Comparison of ENCODE assay signal across 15 mouse cellular contexts in genomic region chr13:8538481-8538880, GRCm38 (mm10).
DNase-seq lines count a peak whose midpoint lies in the region; ATAC-seq and TF ChIP-seq lines count a peak whose summit lies in the region.
"Had no signal": no experiment of that assay in that cellular context is flagged by ENCODE, and none has a peak within 500 bp of the region (broad histone marks: within the 10 kb centered on the region; RNA-seq: fewer than 3 reads in every experiment).

No protein-coding gene starts in this region.

- peak; percentile 56 for DNase-seq in forebrain, embryonic 14.5 days (ENCODE audit: low spot score)
- no peak for DNase-seq in forebrain, embryonic 11.5 days (ENCODE audit: low spot score)
- no peak for DNase-seq in hindbrain, embryonic 10.5 days (ENCODE audit: low spot score)
- DNase-seq in brain, embryonic 14.5 days (ENCODE audit: low read depth), result peak; percentile 73
- DNase-seq in lung, adult 18-20 months, result no peak
- DNase-seq: cerebellum, adult 2 months; gastrocnemius, postnatal 36 days; heart, adult 11 months; heart, postnatal 36 days had no signal

- no peaks in the 10 kb centered on the region for H3K9me3 ChIP-seq in forebrain, embryonic 14.5 days (replicated peaks; ENCODE audit: control insufficient read depth, low read length)
- no peaks in the 10 kb centered on the region for H3K9me3 ChIP-seq in forebrain, embryonic 11.5 days (ENCODE audit: control insufficient read depth, low read length)
- H3K9me3 ChIP-seq in hindbrain, embryonic 16.5 days (ENCODE audit: control insufficient read depth, low read length), result no peaks in the 10 kb centered on the region
- no peaks in the 10 kb centered on the region for H3K9me3 ChIP-seq in hindbrain, embryonic 10.5 days
- H3K9me3 ChIP-seq in midbrain, embryonic 13.5 days, result no peaks in the 10 kb centered on the region
- H3K9me3 ChIP-seq: embryonic facial prominence, embryonic 10.5 days; heart, embryonic 13.5 days; hindbrain, embryonic 12.5 days had no signal

- no peak overlapping the region for H3K9ac ChIP-seq in forebrain, embryonic 14.5 days (ENCODE audit: low read length)
- no peak overlapping the region for H3K9ac ChIP-seq in forebrain, embryonic 11.5 days (ENCODE audit: low read length)
- no peak overlapping the region for H3K9ac ChIP-seq in hindbrain, embryonic 16.5 days (ENCODE audit: low read depth, low read length)
- H3K9ac ChIP-seq in midbrain, embryonic 13.5 days (replicated peaks), result no peak overlapping the region
- H3K9ac ChIP-seq: heart, embryonic 13.5 days; hindbrain, embryonic 12.5 days had no signal

- H3K4me1 ChIP-seq in forebrain, embryonic 14.5 days (ENCODE audit: control insufficient read depth, insufficient read depth, low read length), result no peaks in the 10 kb centered on the region
- no peaks in the 10 kb centered on the region for H3K4me1 ChIP-seq in forebrain, embryonic 11.5 days (replicated peaks; ENCODE audit: control insufficient read depth, insufficient read depth, low read length)
- no peaks in the 10 kb centered on the region for H3K4me1 ChIP-seq in hindbrain, embryonic 16.5 days (ENCODE audit: control insufficient read depth, insufficient read depth, low read depth, low read length)
- no peaks in the 10 kb centered on the region for H3K4me1 ChIP-seq in hindbrain, embryonic 10.5 days (replicated peaks)
- H3K4me1 ChIP-seq in midbrain, embryonic 13.5 days (replicated peaks), result no peaks in the 10 kb centered on the region
- H3K4me1 ChIP-seq: embryonic facial prominence, embryonic 10.5 days; heart, embryonic 13.5 days; hindbrain, embryonic 12.5 days had no signal

- H3K4me2 ChIP-seq in forebrain, embryonic 14.5 days (ENCODE audit: low read length), result no peak overlapping the region
- no peak overlapping the region for H3K4me2 ChIP-seq in forebrain, embryonic 11.5 days (ENCODE audit: low read depth, low read length, severe bottlenecking)
- no peak overlapping the region for H3K4me2 ChIP-seq in hindbrain, embryonic 16.5 days (ENCODE audit: low read length)
- H3K4me2 ChIP-seq in midbrain, embryonic 13.5 days (replicated peaks), result no peak overlapping the region
- H3K4me2 ChIP-seq: heart, embryonic 13.5 days; hindbrain, embryonic 12.5 days had no signal

- no peak for TF ChIP-seq CTCF in brain, embryonic 14.5 days (IDR thresholded peaks at IDR 0.05; ENCODE audit: borderline replicate concordance, extremely low read depth, insufficient read depth, insufficient read length)

- H3K4me3 ChIP-seq in forebrain, embryonic 14.5 days (ENCODE audit: low read depth, low read length), result no peak overlapping the region
- no peak overlapping the region for H3K4me3 ChIP-seq in forebrain, embryonic 11.5 days (ENCODE audit: low read depth, low read length)
- no peak overlapping the region for H3K4me3 ChIP-seq in hindbrain, embryonic 16.5 days (ENCODE audit: low read length)
- no peak overlapping the region for H3K4me3 ChIP-seq in hindbrain, embryonic 10.5 days
- H3K4me3 ChIP-seq in midbrain, embryonic 13.5 days (replicated peaks), result no peak overlapping the region
- H3K4me3 ChIP-seq: embryonic facial prominence, embryonic 10.5 days; heart, embryonic 13.5 days; hindbrain, embryonic 12.5 days had no signal

- no peaks in the 10 kb centered on the region for H3K36me3 ChIP-seq in forebrain, embryonic 14.5 days (ENCODE audit: control insufficient read depth, insufficient read depth, low read length)
- no peaks in the 10 kb centered on the region for H3K36me3 ChIP-seq in forebrain, embryonic 11.5 days (ENCODE audit: control insufficient read depth, insufficient read depth, low read length)
- no peaks in the 10 kb centered on the region for H3K36me3 ChIP-seq in hindbrain, embryonic 16.5 days (ENCODE audit: control insufficient read depth, insufficient read depth, low read length)
- no peaks in the 10 kb centered on the region for H3K36me3 ChIP-seq in hindbrain, embryonic 10.5 days
- no peaks in the 10 kb centered on the region for H3K36me3 ChIP-seq in midbrain, embryonic 13.5 days
- H3K36me3 ChIP-seq: embryonic facial prominence, embryonic 10.5 days; heart, embryonic 13.5 days; hindbrain, embryonic 12.5 days had no signal

- no peak overlapping the region for H3K27ac ChIP-seq in forebrain, embryonic 14.5 days (ENCODE audit: low read depth, low read length)
- H3K27ac ChIP-seq in forebrain, embryonic 11.5 days (ENCODE audit: low read depth, low read length), result no peak overlapping the region
- no peak overlapping the region for H3K27ac ChIP-seq in hindbrain, embryonic 16.5 days (ENCODE audit: low read depth, low read length)
- no peak overlapping the region for H3K27ac ChIP-seq in hindbrain, embryonic 10.5 days
- H3K27ac ChIP-seq in midbrain, embryonic 13.5 days, result no peak overlapping the region
- H3K27ac ChIP-seq: embryonic facial prominence, embryonic 10.5 days; heart, embryonic 13.5 days; hindbrain, embryonic 12.5 days had no signal

- ATAC-seq in forebrain, embryonic 14.5 days, result peak; percentile 69; the same call in 1 of the 2 replicates
- ATAC-seq in forebrain, embryonic 11.5 days (replicated peaks; ENCODE audit: low FRiP score), result no peak
- ATAC-seq in hindbrain, embryonic 16.5 days, result peak; percentile 25; the same call in 1 of the 2 replicates
- no peak for ATAC-seq in midbrain, embryonic 13.5 days
- ATAC-seq: intestine, postnatal 0 days had no signal

- 74% methylated on average over 2 of the region's 2 CpGs for WGBS in forebrain, embryonic 14.5 days
- WGBS in forebrain, embryonic 11.5 days, result 92% methylated on average over 2 of the region's 2 CpGs
- 84% methylated on average over 2 of the region's 2 CpGs for WGBS in hindbrain, embryonic 16.5 days
- WGBS in hindbrain, embryonic 10.5 days, result 91% methylated on average over 2 of the region's 2 CpGs
- WGBS in midbrain, embryonic 13.5 days, result 94% methylated on average over 2 of the region's 2 CpGs

- H3K27me3 ChIP-seq in forebrain, embryonic 14.5 days (replicated peaks; ENCODE audit: control insufficient read depth, insufficient read depth, low read length), result no peaks in the 10 kb centered on the region
- H3K27me3 ChIP-seq in forebrain, embryonic 11.5 days (ENCODE audit: control insufficient read depth, insufficient read depth, low read length), result no peaks in the 10 kb centered on the region
- H3K27me3 ChIP-seq in hindbrain, embryonic 16.5 days (replicated peaks; ENCODE audit: control insufficient read depth, insufficient read depth, low read length), result no peaks in the 10 kb centered on the region
- no peaks in the 10 kb centered on the region for H3K27me3 ChIP-seq in hindbrain, embryonic 10.5 days (ENCODE audit: insufficient read depth, poor library complexity, severe bottlenecking)
- H3K27me3 ChIP-seq in midbrain, embryonic 13.5 days, result no peaks in the 10 kb centered on the region
- H3K27me3 ChIP-seq: heart, embryonic 13.5 days; hindbrain, embryonic 12.5 days had no signal

- no peak for TF ChIP-seq POLR2A in brain, embryonic 14.5 days (IDR thresholded peaks at IDR 0.05; ENCODE audit: borderline replicate concordance, extremely low read depth, insufficient read depth, insufficient read length, poor library complexity, severe bottlenecking)

Comparison
In these comparisons a context has a peak if more than half of its experiments do, and no peak if none do; other contexts are left out.
1. ATAC-seq: peak in forebrain, embryonic 14.5 days (single experiment) and hindbrain, embryonic 16.5 days (single experiment); none in forebrain, embryonic 11.5 days (single experiment) and midbrain, embryonic 13.5 days (single experiment).
2. DNase-seq: peak in forebrain, embryonic 14.5 days (single experiment) and brain, embryonic 14.5 days (single experiment); none in forebrain, embryonic 11.5 days (single experiment), hindbrain, embryonic 10.5 days (single experiment) and lung, adult 18-20 months (0 of 2).